Mouse (Mus musculus) heart, adult 9 months (tissue): ENCODE data around the gene Zmiz1.

Experiments used
- DNase-seq, 2 experiments: peaks; one replicate each; pipeline ENCODE4 v3.0.0; 2022; ENCODE audit warnings: low spot score in 2 of 2

Gene Zmiz1

GRCm38 (mm10) chr14:25558479-25558878 is 99.5 kb downstream of the Zmiz1 start:
- DNase-seq = no peak

GRCm38 (mm10) chr14:25559907-25560306 is 100.9 kb downstream of the Zmiz1 start:
- DNase-seq = no peak

- no peak for DNase-seq
Observed at GRCm38 (mm10) chr14:25560841-25561240, 101.9 kb downstream of the Zmiz1 start.

GRCm38 (mm10) chr14:25561716-25562115 is 102.7 kb downstream of the Zmiz1 start:
- no peak for DNase-seq

GRCm38 (mm10) chr14:25562447-25562846 is 103.5 kb downstream of the Zmiz1 start:
- no peak for DNase-seq

- no peak for DNase-seq
Observed at GRCm38 (mm10) chr14:25562909-25563308, 103.9 kb downstream of the Zmiz1 start.

- no peak for DNase-seq
Observed at GRCm38 (mm10) chr14:25564577-25564976, 105.6 kb downstream of the Zmiz1 start.

- peak; percentile 82 to 83 for DNase-seq
Observed at GRCm38 (mm10) chr14:25565344-25566088, 106.5 kb downstream of the Zmiz1 start.

GRCm38 (mm10) chr14:25567245-25567644 is 108.3 kb downstream of the Zmiz1 start:
- peak in 1 of 2 experiments; percentile 73 for DNase-seq

- DNase-seq = no peak
Observed at GRCm38 (mm10) chr14:25567837-25568236, 108.9 kb downstream of the Zmiz1 start.

GRCm38 (mm10) chr14:25574047-25574870 is 115.3 kb downstream of the Zmiz1 start:
- DNase-seq = no peak

- DNase-seq = no peak
Observed at GRCm38 (mm10) chr14:25576642-25577041, 117.7 kb downstream of the Zmiz1 start.

- peak in 1 of 2 experiments; percentile 56 for DNase-seq
Observed at GRCm38 (mm10) chr14:25577431-25577830, 118.4 kb downstream of the Zmiz1 start.

- DNase-seq = no peak
Observed at GRCm38 (mm10) chr14:25579597-25579996, 120.6 kb downstream of the Zmiz1 start.

- no peak for DNase-seq
Observed at GRCm38 (mm10) chr14:25580397-25580796, 121.4 kb downstream of the Zmiz1 start.

GRCm38 (mm10) chr14:25582603-25583002 is 123.6 kb downstream of the Zmiz1 start:
- no peak for DNase-seq

- DNase-seq = peak in 1 of 2 experiments; percentile 42
Observed at GRCm38 (mm10) chr14:25583899-25584298, 124.9 kb downstream of the Zmiz1 start.

- peak in 1 of 2 experiments; percentile 62 for DNase-seq
Observed at GRCm38 (mm10) chr14:25585545-25586301, 126.7 kb downstream of the Zmiz1 start.

GRCm38 (mm10) chr14:25586846-25587486 is 128.0 kb downstream of the Zmiz1 start:
- peak in 1 of 2 experiments; percentile 44 for DNase-seq

GRCm38 (mm10) chr14:25587487-25588001 is 128.6 kb downstream of the Zmiz1 start:
- peak; percentile 67 to 68 for DNase-seq

GRCm38 (mm10) chr14:25588156-25588555 is 129.2 kb downstream of the Zmiz1 start:
- no peak for DNase-seq
